Mouse (Mus musculus): Measurements from ENCODE around the gene Zscan21.

GRCm38 (mm10) chr5:138116255-138117198 lies at the start of gene Zscan21:
- TF ChIP-seq TAL1 (conservative IDR thresholded peaks at IDR 0.05; ENCODE audit: low read depth, low read length) = no peak
- TF ChIP-seq CTCF (IDR thresholded peaks at IDR 0.05; ENCODE audit: low read depth, low read length) = no peak
- no peak for TF ChIP-seq POLR2AphosphoS5 (IDR thresholded peaks at IDR 0.05; ENCODE audit: insufficient replicate concordance, low read depth, low read length)
- TF ChIP-seq GATA1 (IDR thresholded peaks at IDR 0.05; ENCODE audit: borderline replicate concordance, low read length) = no peak
- TF ChIP-seq GATA2 (IDR thresholded peaks at IDR 0.05; ENCODE audit: borderline replicate concordance, low read depth, low read length) = no peak

Data from G1E (cell line).